Mouse (Mus musculus) hematopoietic stem cell, adult 5-6 weeks (primary cell): ENCODE data around the gene Cyb5r4. TPM values are rescaled to one million over a fixed set of nuclear protein-coding genes. Genes with fewer than 3 reads are reported as not detected.
"Not testable (repeated sequence)": the region's sequence is repeated elsewhere in the genome, so short reads cannot be mapped to it uniquely, and the experiment has no call there.

ENCODE experiments used
- ATAC-seq, 2 experiments: fragments of 125-278 bp in 1 of 2; replicated peaks in 1 of 2; 2 replicates each; pipeline ENCODE4 v1.8.0; 2016 to 2017; ENCODE audit warnings: inconsistent platforms in 2 of 2, mild to moderate bottlenecking in 2 of 2, moderate number of reproducible peaks in 2 of 2, low read depth in 1 of 2, moderate TSS enrichment in 1 of 2; ENCODE audit not compliant: low FRiP score in 2 of 2, poor library complexity in 2 of 2, severe bottlenecking in 2 of 2, insufficient read depth in 1 of 2, low TSS enrichment in 1 of 2
- total RNA-seq: library from RNA; stranded (forward); fragments of 172-1452, 232-1000 nt; gene quantifications from 2 replicates; pipeline ENCODE4 v1.2.3, GENCODE M21; 2017

Gene Cyb5r4
- total RNA-seq, 1 experiment from 2014 or later, result 130 TPM

GRCm38 (mm10) chr9:87008507-87008906 is 13.3 kb upstream of the Cyb5r4 start:
- ATAC-seq, result no peak

GRCm38 (mm10) chr9:87008919-87009318 is 12.9 kb upstream of the Cyb5r4 start:
- ATAC-seq, result no peak

GRCm38 (mm10) chr9:87015288-87015937 is 6.4 kb upstream of the Cyb5r4 start, which contains the start of gene Ripply2:
TSS of gene Ripply2 (plus strand) at chr9:87015537.
- 0 out of 4 replicates have a peak, but pooled peaks of 1 of the 2 experiments have one; percentile 32 for ATAC-seq

GRCm38 (mm10) chr9:87015938-87016294 is 5.9 kb upstream of the Cyb5r4 start:
- no peak for ATAC-seq

GRCm38 (mm10) chr9:87025764-87026163 is 4.0 kb downstream of the Cyb5r4 start:
- ATAC-seq, result peak in 1 of 2 experiments; percentile 24; a peak in 1 of 4 replicates

- peak; percentile 65 to 80; a peak in 2 of 4 replicates for ATAC-seq
Observed at GRCm38 (mm10) chr9:87027423-87028084, 5.7 kb downstream of the Cyb5r4 start.

- no peak for ATAC-seq
Observed at GRCm38 (mm10) chr9:87032196-87032595, 10.4 kb downstream of the Cyb5r4 start.

GRCm38 (mm10) chr9:87034831-87035580 is 13.2 kb downstream of the Cyb5r4 start:
- no peak for ATAC-seq

GRCm38 (mm10) chr9:87049425-87049824 is 27.6 kb downstream of the Cyb5r4 start:
- no peak for ATAC-seq

GRCm38 (mm10) chr9:87055547-87056235 is 33.9 kb downstream of the Cyb5r4 start:
- ATAC-seq, result no peak

- ATAC-seq, result no peak
Observed at GRCm38 (mm10) chr9:87062337-87062736, 40.5 kb downstream of the Cyb5r4 start.

GRCm38 (mm10) chr9:87068160-87068559 is 46.3 kb downstream of the Cyb5r4 start:
- ATAC-seq, result peak in 1 of 2 experiments; percentile 76; a peak in 1 of 4 replicates

GRCm38 (mm10) chr9:87071566-87071965 is 49.8 kb downstream of the Cyb5r4 start:
- ATAC-seq, result not testable (repeated sequence)

- no peak for ATAC-seq
Observed at GRCm38 (mm10) chr9:87077919-87078318, 56.1 kb downstream of the Cyb5r4 start.

- no peak for ATAC-seq
Observed at GRCm38 (mm10) chr9:87079511-87079910, 57.7 kb downstream of the Cyb5r4 start.

GRCm38 (mm10) chr9:87086991-87087390 is 65.2 kb downstream of the Cyb5r4 start:
- no peak for ATAC-seq

- peak; percentile 53 to 74; a peak in 3 of 4 replicates for ATAC-seq
Observed at GRCm38 (mm10) chr9:87097989-87098388, 76.2 kb downstream of the Cyb5r4 start.
